ENCODE assay signal across 9 mouse cellular contexts in genomic region chr12:29675594-29676362, GRCm38 (mm10).
DNase-seq lines count a peak whose midpoint lies in the region; ATAC-seq and TF ChIP-seq lines count a peak whose summit lies in the region.
"Had no signal": no experiment of that assay in that cellular context is flagged by ENCODE, and none has a peak within 500 bp of the region (broad histone marks: within the 10 kb centered on the region; RNA-seq: fewer than 3 reads in every experiment).

No protein-coding gene starts in this region.

- H3K9ac ChIP-seq in intestine, embryonic 15.5 days = no peak overlapping the region
- no peak overlapping the region for H3K9ac ChIP-seq in limb, embryonic 11.5 days (ENCODE audit: low read length)

- H3K27me3 ChIP-seq in intestine, embryonic 15.5 days (replicated peaks) = no peaks in the 10 kb centered on the region
- no peaks in the 10 kb centered on the region for H3K27me3 ChIP-seq in limb, embryonic 11.5 days (ENCODE audit: control insufficient read depth, insufficient read depth, low read length)
- H3K27me3 ChIP-seq: megakaryocyte, embryonic 14.5 days had no signal

- H3K4me2 ChIP-seq in intestine, embryonic 15.5 days (replicated peaks) = no peak overlapping the region
- no peak overlapping the region for H3K4me2 ChIP-seq in limb, embryonic 11.5 days (ENCODE audit: low read depth, severe bottlenecking)

- peak; percentile 52 for DNase-seq in urinary bladder, postnatal 14 days (ENCODE audit: low spot score)
- no peak for DNase-seq in urinary bladder, adult 2 months (ENCODE audit: low spot score)
- peak; percentile 70 to 82 for DNase-seq in cerebellum, postnatal 25 days
- DNase-seq in gastrocnemius, adult 2 months = peak; percentile 68
- DNase-seq in limb, embryonic 11.5 days (ENCODE audit: low spot score) = peak; percentile 64
- no peak for DNase-seq in spleen, postnatal 14 days (ENCODE audit: low spot score in 2 of 2)

- H3K27ac ChIP-seq in gastrocnemius, adult 2 months = no peak overlapping the region
- H3K27ac ChIP-seq in intestine, embryonic 15.5 days = no peak overlapping the region
- H3K27ac ChIP-seq in limb, embryonic 11.5 days (replicated peaks; ENCODE audit: low read depth, low read length) = no peak overlapping the region
- H3K27ac ChIP-seq in olfactory bulb, adult 2 months (ENCODE audit: insufficient read depth, low read depth, low read length) = 0 out of 2 replicates have a peak overlapping the region, but pooled peaks have one; percentile 9

- peak; percentile 86 for TF ChIP-seq CTCF in gastrocnemius, adult 2 months (IDR thresholded peaks at IDR 0.05)
- TF ChIP-seq CTCF in olfactory bulb, adult 2 months (IDR thresholded peaks at IDR 0.05; ENCODE audit: insufficient read depth, low read depth, low read length) = peak; percentile 66

- H3K9me3 ChIP-seq in intestine, embryonic 15.5 days = no peaks in the 10 kb centered on the region
- no peaks in the 10 kb centered on the region for H3K9me3 ChIP-seq in limb, embryonic 11.5 days (ENCODE audit: control insufficient read depth, low read length)
- H3K9me3 ChIP-seq: megakaryocyte, embryonic 14.5 days had no signal

- no peak overlapping the region for H3K4me3 ChIP-seq in gastrocnemius, adult 2 months
- H3K4me3 ChIP-seq in intestine, embryonic 15.5 days (replicated peaks) = no peak overlapping the region
- no peak overlapping the region for H3K4me3 ChIP-seq in limb, embryonic 11.5 days (ENCODE audit: low read depth, low read length)
- H3K4me3 ChIP-seq in olfactory bulb, adult 2 months (ENCODE audit: insufficient read depth, low read depth, low read length) = no peak overlapping the region
- H3K4me3 ChIP-seq: megakaryocyte, embryonic 14.5 days had no signal

- no peak for TF ChIP-seq POLR2A in olfactory bulb, adult 2 months (IDR thresholded peaks at IDR 0.05; ENCODE audit: insufficient read depth, low read depth, low read length)

- no peaks in the 10 kb centered on the region for H3K36me3 ChIP-seq in intestine, embryonic 15.5 days
- H3K36me3 ChIP-seq in limb, embryonic 11.5 days (ENCODE audit: control insufficient read depth, insufficient read depth, low read length) = no peaks in the 10 kb centered on the region

- peak; percentile 56 for ATAC-seq in intestine, embryonic 15.5 days
- ATAC-seq in limb, embryonic 11.5 days (ENCODE audit: insufficient number of reproducible peaks, low FRiP score, low TSS enrichment, low read depth) = no peak

- 48% methylated on average over 14 of the region's 14 CpGs for WGBS in intestine, embryonic 15.5 days
- 54% methylated on average over 14 of the region's 14 CpGs for WGBS in limb, embryonic 11.5 days
- 34% methylated on average over 14 of the region's 14 CpGs for WGBS in olfactory bulb, adult 2 months

- H3K4me1 ChIP-seq in intestine, embryonic 15.5 days (replicated peaks) = no peaks in the 10 kb centered on the region
- no peaks in the 10 kb centered on the region for H3K4me1 ChIP-seq in limb, embryonic 11.5 days (ENCODE audit: control insufficient read depth, insufficient read depth, low read length)
- H3K4me1 ChIP-seq in olfactory bulb, adult 2 months (ENCODE audit: control insufficient read depth, insufficient read depth, low read length) = peaks cover 8% of the 10 kb centered on the region
- H3K4me1 ChIP-seq: megakaryocyte, embryonic 14.5 days had no signal

- intact Hi-C loops in gastrocnemius, adult 2 months (cut with DNase I) = loop anchor here (1.0 to 5.0 kb wide), 5 partner anchors 37 to 208 kb away; no protein-coding TSS in a partner anchor

Comparison
In these comparisons a context has a peak if more than half of its experiments do, and no peak if none do; other contexts are left out.
1. DNase-seq: peak in urinary bladder, postnatal 14 days (single experiment), cerebellum, postnatal 25 days (2 of 2), gastrocnemius, adult 2 months (single experiment) and limb, embryonic 11.5 days (single experiment); none in urinary bladder, adult 2 months (single experiment) and spleen, postnatal 14 days (0 of 2).